Mouse (Mus musculus) embryonic facial prominence, embryonic 11.5 days (tissue): ENCODE measurements at regions not wholly inside any gene's neighbourhood (a gene's known extent, or its start where the extent isn't known, plus 50 kb on each side); places are given as distances from the start of the nearest gene placed in this dataset.

ENCODE experiments used
- ATAC-seq: fragments of 200-750 bp; cut with Nextera tagmentation; replicated peaks from 2 replicates; pipeline ENCODE4 v1.8.0; 2017; ENCODE audit warnings: low read depth; ENCODE audit not compliant: insufficient number of reproducible peaks, low FRiP score, low TSS enrichment
- DNase-seq: peaks from one replicate; pipeline ENCODE4 v3.0.0-alpha.2; 2015; ENCODE audit warnings: low spot score
- H3K27ac ChIP-seq: fragments of 300-500 bp; sonication (generic); replicated peaks from 2 replicates; pipeline ENCODE4 v1.5.1; 2014; ENCODE audit warnings: mild to moderate bottlenecking, low read depth, low read length, control low read depth
- H3K27me3 ChIP-seq: fragments of 300-500 bp; sonication (generic); 2 replicates; pipeline ENCODE4 v1.6.1; 2014; ENCODE audit warnings: mild to moderate bottlenecking, low read length, moderate library complexity, mixed read lengths; ENCODE audit not compliant: control insufficient read depth, insufficient read depth
- H3K36me3 ChIP-seq: fragments of 300-500 bp; sonication (generic); replicated peaks from 2 replicates; pipeline ENCODE4 v1.6.1; 2014; ENCODE audit warnings: low read depth, mild to moderate bottlenecking, low read length, moderate library complexity, mixed read lengths; ENCODE audit not compliant: control insufficient read depth, insufficient read depth
- H3K4me1 ChIP-seq: fragments of 300-500 bp; sonication (generic); 2 replicates; pipeline ENCODE4 v1.6.1; 2014; ENCODE audit warnings: low read length, mixed read lengths; ENCODE audit not compliant: control insufficient read depth, insufficient read depth
- H3K4me2 ChIP-seq: fragments of 300-500 bp; sonication (generic); 2 replicates; pipeline ENCODE4 v1.6.1; 2014; ENCODE audit warnings: low read depth, mild to moderate bottlenecking, control low read depth, low read length, moderate library complexity
- H3K4me3 ChIP-seq: fragments of 300-500 bp; sonication (generic); 2 replicates; pipeline ENCODE4 v1.5.1; 2014; ENCODE audit warnings: low read depth, low read length, control low read depth
- H3K9ac ChIP-seq: fragments of 300-500 bp; sonication (generic); replicated peaks from 2 replicates; pipeline ENCODE4 v1.6.1; 2014; ENCODE audit warnings: mild to moderate bottlenecking, control low read depth, low read length
- H3K9me3 ChIP-seq: fragments of 300-500 bp; sonication (generic); replicated peaks from 2 replicates; pipeline ENCODE4 v1.6.1; 2016; ENCODE audit warnings: mild to moderate bottlenecking, low read length, inconsistent platforms, mixed read lengths; ENCODE audit not compliant: control insufficient read depth
- WGBS: fragments of 180-500 bp; shearing (Covaris S2); extraction: QIAGEN DNeasy Blood & Tissue Kit; methylation state at CpG from one replicate; pipeline ENCODE4 v1.1.7; 2014; 5-methylcytosine and 5-hydroxymethylcytosine counted together

- Histone ChIP-seq H3K36me3 (no peaks in the 10 kb centered on the region), H3K4me1 (no peaks in the 10 kb centered on the region), H3K9ac (no peak overlapping the region), H3K4me2 (no peak overlapping the region), H3K9me3 (no peaks in the 10 kb centered on the region), H3K27me3 (no peaks in the 10 kb centered on the region), H3K4me3 (no peak overlapping the region), H3K27ac (no peak overlapping the region)
- WGBS: 80% methylated on average over 10 of the region's 10 CpGs
- DNase-seq (no peak), ATAC-seq (no peak)
These were observed 231.1 kb upstream of the Adcy2 start for GRCm38 (mm10) chr13:69230361-69230943.

- Histone ChIP-seq H3K4me3 (no peak overlapping the region), H3K4me1 (no peaks in the 10 kb centered on the region), H3K9me3 (no peaks in the 10 kb centered on the region), H3K27ac (no peak overlapping the region), H3K4me2 (no peak overlapping the region), H3K36me3 (no peaks in the 10 kb centered on the region), H3K9ac (no peak overlapping the region), H3K27me3 (no peaks in the 10 kb centered on the region)
- ATAC-seq (no peak), DNase-seq (no peak)
- 88% methylated on average over 5 of the region's 5 CpGs for WGBS
These were observed 237.0 kb upstream of the Adcy2 start for GRCm38 (mm10) chr13:69236386-69236785.

GRCm38 (mm10) chr13:69237918-69238317 is 238.6 kb upstream of the Adcy2 start:
- 85% methylated on average over 3 of the region's 3 CpGs for WGBS
- DNase-seq (no peak), ATAC-seq (no peak)
- no peak overlapping the region for H3K4me2 ChIP-seq
- no peaks in the 10 kb centered on the region for H3K9me3 ChIP-seq
- H3K27ac ChIP-seq: no peak overlapping the region
- no peaks in the 10 kb centered on the region for H3K4me1 ChIP-seq
- H3K9ac ChIP-seq: no peak overlapping the region
- H3K4me3 ChIP-seq: no peak overlapping the region
- no peaks in the 10 kb centered on the region for H3K36me3 ChIP-seq
- no peaks in the 10 kb centered on the region for H3K27me3 ChIP-seq

- whole genome bisulfite sequencing: 82% methylated on average over 2 of the region's 2 CpGs
- no peak overlapping the region for H3K27ac ChIP-seq
- ATAC-seq (no peak), DNase-seq (no peak)
- no peak overlapping the region for H3K4me2 ChIP-seq
- no peaks in the 10 kb centered on the region for H3K36me3 ChIP-seq
- H3K4me3 ChIP-seq: no peak overlapping the region
- H3K9ac ChIP-seq: no peak overlapping the region
- H3K27me3 ChIP-seq: no peaks in the 10 kb centered on the region
- no peaks in the 10 kb centered on the region for H3K4me1 ChIP-seq
- H3K9me3 ChIP-seq: no peaks in the 10 kb centered on the region
These were observed 240.0 kb upstream of the Adcy2 start for GRCm38 (mm10) chr13:69239261-69239915.

- no peak overlapping the region for H3K4me2 ChIP-seq
- no peaks in the 10 kb centered on the region for H3K9me3 ChIP-seq
- WGBS: 80% methylated on average over 14 of the region's 14 CpGs
- H3K36me3 ChIP-seq: no peaks in the 10 kb centered on the region
- DNase-seq (no peak), ATAC-seq (no peak)
- H3K27me3 ChIP-seq: no peaks in the 10 kb centered on the region
- H3K27ac ChIP-seq: no peak overlapping the region
- no peaks in the 10 kb centered on the region for H3K4me1 ChIP-seq
- H3K9ac ChIP-seq: no peak overlapping the region
- H3K4me3 ChIP-seq: no peak overlapping the region
These were observed 243.4 kb upstream of the Adcy2 start for GRCm38 (mm10) chr13:69242544-69243296.

- Histone ChIP-seq H3K4me2 (no peak overlapping the region), H3K4me1 (no peaks in the 10 kb centered on the region), H3K4me3 (no peak overlapping the region), H3K27me3 (no peaks in the 10 kb centered on the region), H3K9ac (no peak overlapping the region), H3K36me3 (no peaks in the 10 kb centered on the region), H3K9me3 (no peaks in the 10 kb centered on the region), H3K27ac (no peak overlapping the region)
- no peak for DNase-seq
- no peak for ATAC-seq
- 73% methylated on average over 4 of the region's 4 CpGs for WGBS
These were observed 251.2 kb upstream of the Adcy2 start for GRCm38 (mm10) chr13:69250334-69251129.

- 78% methylated on average over 6 of the region's 6 CpGs for WGBS
- Histone ChIP-seq H3K36me3 (no peaks in the 10 kb centered on the region), H3K27me3 (no peaks in the 10 kb centered on the region), H3K4me1 (no peaks in the 10 kb centered on the region), H3K9me3 (no peaks in the 10 kb centered on the region), H3K4me3 (no peak overlapping the region), H3K4me2 (no peak overlapping the region), H3K27ac (no peak overlapping the region), H3K9ac (no peak overlapping the region)
- DNase-seq (no peak), ATAC-seq (no peak)
These were observed 251.8 kb upstream of the Adcy2 start for GRCm38 (mm10) chr13:69251130-69251561.
